Mouse (Mus musculus) adrenal gland, postnatal 14 days (tissue): ENCODE measurements around the gene Acaca. TPM values are rescaled to one million over a fixed set of nuclear protein-coding genes. Genes with fewer than 3 reads are reported as not detected.

ENCODE experiments used
- DNase-seq: peaks from one replicate; pipeline ENCODE4 v3.0.0; 2021; ENCODE audit warnings: mixed read lengths
- total RNA-seq: library from RNA; stranded (reverse); gene quantifications from 2 replicates; pipeline ENCODE4 v1.2.3, GENCODE M21; 2021

Acaca gene
- total RNA-seq, 1 experiment from 2014 or later = 100 TPM

DNA sequence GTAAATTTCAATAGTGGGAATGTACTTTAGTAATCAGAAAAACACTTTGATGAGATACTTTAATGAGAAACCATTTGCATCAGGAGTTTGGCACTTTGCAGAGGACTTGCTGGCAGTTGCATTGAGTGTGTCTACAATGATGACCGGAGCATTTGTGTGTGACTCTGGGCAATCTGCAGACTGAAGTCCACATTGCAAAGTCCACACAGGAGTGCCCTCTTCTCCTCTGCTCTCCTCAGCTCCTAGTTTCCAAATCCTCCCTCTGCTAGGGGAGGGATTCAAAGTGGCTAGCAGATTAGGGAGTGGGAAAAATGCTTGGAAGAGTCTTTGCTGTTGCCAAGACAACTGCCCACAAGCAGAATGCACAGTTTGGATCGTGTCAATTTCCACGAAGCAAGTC, 16.6 kb downstream of the Acaca start:
- no peak for DNase-seq

GRCm38 (mm10) chr11:84150884-84151283, 21.4 kb downstream of the Acaca start:
- DNase-seq = peak; percentile 25

DNA sequence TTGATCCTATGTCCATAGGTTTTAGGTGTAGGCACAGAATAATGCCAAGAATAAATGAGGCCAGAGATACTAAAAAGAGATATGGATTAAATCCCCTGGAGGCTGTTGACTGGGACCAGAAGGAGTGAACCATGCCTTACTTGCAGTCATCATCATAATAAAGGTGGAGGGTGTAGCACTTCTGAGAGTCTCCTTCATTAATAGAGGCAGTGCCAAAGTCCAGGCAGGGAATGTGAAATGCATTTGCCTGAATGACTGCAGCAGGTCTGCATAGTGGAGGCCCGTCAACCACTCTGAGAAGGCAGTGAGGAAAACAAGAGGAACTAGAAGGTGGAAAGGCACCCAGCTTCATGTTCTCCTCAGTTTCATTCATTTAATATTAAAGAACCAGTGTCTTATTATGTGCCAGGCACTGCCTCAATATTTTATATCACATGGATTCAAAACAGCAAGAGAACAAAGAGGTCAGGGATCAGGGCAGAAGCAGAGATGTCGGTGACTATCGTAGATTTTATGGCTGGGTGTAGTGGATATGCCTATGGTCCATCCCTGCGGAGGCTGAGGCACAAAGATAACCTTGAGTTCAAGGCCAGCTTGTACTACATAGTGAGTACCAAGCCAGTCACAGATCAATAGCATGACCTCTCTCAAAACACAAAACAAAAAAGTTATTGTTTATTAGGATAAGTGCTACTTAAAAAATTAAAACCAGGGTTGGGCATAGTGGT, 27.2 kb downstream of the Acaca start:
- DNase-seq = no peak

- DNase-seq = peak; percentile 9
These were observed 34.7 kb downstream of the Acaca start for GRCm38 (mm10) chr11:84164123-84164522.

- no peak for DNase-seq
These were observed 35.1 kb downstream of the Acaca start for GRCm38 (mm10) chr11:84164561-84164960.

- no peak for DNase-seq
These were observed 37.6 kb downstream of the Acaca start, which contains the start of gene Gm11437 for GRCm38 (mm10) chr11:84167046-84167526. Gene Gm11437, minus strand, starts transcription at chr11:84167476.

DNA sequence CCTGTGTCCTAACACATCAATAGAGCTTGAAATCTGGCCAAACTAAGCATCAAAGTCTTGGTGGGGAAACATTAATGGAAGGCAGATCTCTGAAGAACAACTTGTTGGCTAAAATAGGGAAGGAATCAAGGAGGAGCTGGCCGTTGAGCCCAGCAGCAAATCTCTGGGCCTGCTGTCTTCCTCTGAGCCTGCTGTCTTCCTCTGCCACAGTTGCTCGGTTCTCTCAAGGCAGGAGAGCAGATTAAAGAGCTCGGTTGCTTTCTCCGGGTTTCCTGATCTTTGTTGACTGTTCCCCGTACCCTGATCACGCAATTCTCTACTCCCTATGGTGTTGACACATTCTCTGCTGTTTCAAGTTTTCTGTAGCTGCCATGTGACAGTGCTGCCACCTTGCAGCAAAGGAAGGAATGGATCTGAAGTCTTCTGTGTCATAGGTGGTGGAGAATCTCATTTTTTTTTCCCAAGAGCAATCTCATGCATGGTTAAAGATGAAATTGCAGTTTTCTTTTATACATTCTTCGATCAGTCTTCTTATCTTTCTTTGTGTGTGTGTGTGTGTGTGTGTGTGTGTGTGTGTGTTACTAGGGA, 39.3 kb downstream of the Acaca start:
- peak; percentile 61 for DNase-seq

GRCm38 (mm10) chr11:84172539-84173435, 43.3 kb downstream of the Acaca start:
- DNase-seq = peak; percentile 26

DNA sequence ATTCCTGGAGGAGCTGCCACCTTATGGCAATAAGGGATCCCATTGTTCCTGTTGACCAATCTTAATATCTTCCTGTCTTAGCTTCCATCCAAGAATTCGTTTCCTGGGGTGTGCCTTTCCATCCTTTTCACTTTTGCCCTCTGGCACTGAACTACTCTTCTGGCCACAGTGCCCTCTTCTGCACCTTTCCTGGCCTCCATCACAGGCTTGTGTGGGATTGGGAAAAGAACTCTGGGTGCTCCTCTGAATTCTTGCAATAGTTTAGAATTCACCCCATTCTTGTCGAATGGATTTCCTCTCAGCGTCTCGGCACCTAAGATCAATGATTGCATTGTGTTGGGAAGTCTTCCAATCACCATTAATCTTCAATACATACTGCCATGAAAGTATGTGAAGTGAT, 49.1 kb downstream of the Acaca start:
- no peak for DNase-seq

GRCm38 (mm10) chr11:84179226-84179953, 49.9 kb downstream of the Acaca start:
- peak; percentile 99 for DNase-seq

DNA sequence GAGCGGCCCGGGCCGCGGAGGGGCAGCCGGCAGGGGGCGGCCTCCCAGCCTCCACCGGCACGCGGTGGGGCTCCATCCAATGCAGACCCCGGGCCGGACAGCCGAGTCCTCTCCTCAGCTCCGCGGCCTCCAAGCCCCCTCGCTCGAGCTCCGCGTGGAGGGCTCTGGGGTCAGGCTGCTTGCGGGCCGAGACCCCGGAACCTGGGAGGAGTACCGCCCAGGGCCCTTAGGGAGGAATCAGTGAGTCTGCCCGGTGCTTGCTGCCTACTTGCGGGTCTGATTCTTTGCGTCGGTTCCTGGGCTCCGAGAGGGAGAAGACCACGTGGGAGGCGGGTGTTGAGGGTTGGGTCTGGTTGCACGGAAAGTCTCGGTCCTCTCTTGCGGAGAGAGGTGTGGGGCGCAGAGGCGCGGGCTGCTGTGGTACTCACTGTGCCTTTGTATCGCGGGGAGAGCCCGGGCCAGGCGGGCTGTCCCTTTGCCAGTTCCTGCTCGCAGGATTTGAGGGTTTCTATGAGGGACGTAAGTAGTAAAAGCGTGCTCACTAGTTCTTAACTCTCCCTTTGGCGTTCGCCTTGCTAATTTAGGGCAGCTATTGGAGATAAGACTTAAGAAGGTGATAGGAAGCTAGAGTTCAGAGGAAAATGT, 50.6 kb downstream of the Acaca start:
- DNase-seq = peak; percentile 83

DNA sequence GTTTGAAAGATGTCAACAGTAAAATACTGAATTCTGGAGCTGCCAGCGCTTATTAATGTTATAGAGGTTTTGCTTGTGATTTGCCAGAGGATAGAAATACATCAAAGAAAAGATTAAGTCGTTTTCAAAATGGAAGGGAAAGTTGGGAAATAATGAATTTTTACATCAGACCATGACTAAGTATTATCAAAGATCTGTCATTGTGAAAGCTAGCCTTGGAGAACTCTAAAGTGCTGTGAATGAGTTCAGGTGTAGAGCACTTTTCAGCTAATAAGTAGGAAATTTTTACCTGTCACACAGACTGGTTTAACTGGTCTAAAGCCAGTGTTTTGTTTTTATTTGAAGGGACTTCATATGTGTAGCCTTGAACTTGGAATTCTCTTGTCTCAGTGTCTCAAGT, 51.8 kb downstream of the Acaca start:
- DNase-seq = no peak

GRCm38 (mm10) chr11:84188530-84188929, 59.1 kb downstream of the Acaca start:
- no peak for DNase-seq

- DNase-seq = no peak
These were observed 61.2 kb downstream of the Acaca start for GRCm38 (mm10) chr11:84190581-84191233.

DNA sequence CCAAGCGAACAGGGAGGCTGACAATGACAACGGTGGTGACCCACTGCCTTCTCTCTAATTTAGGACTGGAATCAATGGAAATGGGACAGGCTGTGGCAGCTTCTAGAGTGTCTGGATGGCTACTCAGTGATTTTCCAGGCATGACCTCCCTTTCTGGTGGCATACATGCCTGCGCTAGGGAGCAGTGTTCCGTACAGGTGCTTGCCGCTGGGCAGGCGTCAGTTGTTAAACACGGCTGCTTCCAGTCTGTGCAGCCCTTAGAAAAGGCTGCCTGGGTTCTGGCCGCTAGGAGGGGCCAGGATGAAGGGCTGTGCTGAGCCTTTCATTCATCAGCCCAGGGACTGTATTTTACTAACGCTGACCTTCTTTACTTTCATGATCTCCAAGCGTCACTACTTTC, 63.8 kb downstream of the Acaca start:
- DNase-seq = no peak

DNA sequence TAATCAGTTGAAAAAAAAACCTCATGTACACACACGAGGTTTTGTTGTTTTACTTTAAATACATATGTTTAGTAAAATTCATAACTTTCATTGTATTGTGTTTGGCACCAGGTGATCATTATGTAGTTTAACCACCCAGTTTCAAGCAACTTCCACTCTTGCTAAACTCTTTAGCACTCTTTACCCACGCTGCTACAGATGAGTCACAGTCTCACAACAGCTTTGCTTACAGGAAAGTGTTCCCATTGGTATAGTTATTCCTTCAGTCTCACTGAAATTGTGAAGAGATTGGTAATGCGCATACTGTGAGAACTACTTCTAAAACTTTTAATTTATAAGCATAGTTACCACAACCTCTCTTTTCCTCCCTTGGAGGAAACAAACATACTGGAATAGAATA, 65.3 kb downstream of the Acaca start:
- no peak for DNase-seq

- DNase-seq = peak; percentile 71
These were observed 68.3 kb downstream of the Acaca start for GRCm38 (mm10) chr11:84197607-84198402.

- no peak for DNase-seq
These were observed 76.3 kb downstream of the Acaca start for GRCm38 (mm10) chr11:84205776-84206175.

- no peak for DNase-seq
These were observed 81.4 kb downstream of the Acaca start for GRCm38 (mm10) chr11:84210876-84211275.

DNA sequence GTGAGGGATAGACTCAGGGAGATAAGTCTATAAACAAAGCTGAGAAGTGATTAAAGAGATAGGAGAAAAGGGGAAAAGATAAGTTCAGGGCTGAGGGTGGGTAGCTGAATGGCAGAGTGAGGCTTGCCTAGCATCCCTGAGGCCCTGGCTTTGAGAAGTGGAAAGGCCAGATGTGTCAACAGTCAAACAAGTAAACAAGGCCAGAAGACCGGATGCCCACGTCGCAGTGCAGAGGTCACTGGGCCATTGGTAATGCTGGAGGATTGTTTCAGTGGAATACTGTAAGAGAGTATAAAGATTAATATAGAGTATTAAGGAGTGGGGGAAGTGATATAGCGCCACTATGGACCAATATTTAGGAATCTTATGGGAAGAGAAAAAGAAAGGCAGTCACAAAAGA, 89.5 kb downstream of the Acaca start:
- no peak for DNase-seq
